Mouse (Mus musculus) embryo, embryonic 9.5 days (tissue): Measurements from ENCODE around the gene Pik3ip1.

Experiments used
- DNase-seq: peaks from one replicate; pipeline ENCODE4 v3.0.0-alpha.2; 2017; ENCODE audit errors: extremely low spot score

Pik3ip1 gene

DNA sequence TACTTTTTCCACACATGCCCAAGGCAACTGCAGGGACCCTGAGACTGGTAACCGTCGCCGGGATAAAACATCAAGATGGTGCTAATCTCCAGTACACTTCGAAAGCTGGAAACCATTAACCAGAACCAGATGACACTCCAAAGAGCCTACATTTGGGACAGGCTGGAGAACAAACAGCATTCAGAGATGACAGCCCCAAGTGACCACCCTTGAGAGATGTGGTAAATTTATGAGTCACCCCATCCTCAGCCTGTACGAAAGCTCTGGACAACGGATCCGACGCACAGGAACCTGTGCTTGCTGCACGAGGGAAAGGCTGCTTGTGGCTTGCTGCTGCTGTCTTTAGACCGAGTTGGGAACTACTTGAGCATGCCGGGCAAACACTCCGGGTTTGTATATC lies 44.5 kb downstream of the Pik3ip1 start:
- peak; percentile 37 for DNase-seq

DNA sequence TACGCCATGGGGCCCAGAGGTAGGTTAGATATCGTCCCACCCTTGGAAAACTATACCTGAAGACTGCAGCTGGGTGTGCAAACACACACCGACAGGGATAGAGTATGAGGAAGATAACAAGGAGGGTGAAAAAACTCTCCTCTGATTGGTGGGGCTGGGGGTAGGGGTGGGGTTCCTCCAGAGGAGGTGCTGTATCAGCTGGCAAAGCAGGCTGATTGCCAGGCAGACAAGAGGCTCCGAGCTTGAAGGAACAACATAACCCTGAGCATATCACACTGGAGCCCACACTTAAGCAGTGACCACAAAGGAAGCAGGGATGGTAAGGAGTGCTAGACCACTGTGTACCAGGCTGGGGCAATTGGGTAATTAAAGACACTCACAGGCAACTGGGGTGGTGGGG lies 49.2 kb downstream of the Pik3ip1 start:
- DNase-seq = no peak

DNA sequence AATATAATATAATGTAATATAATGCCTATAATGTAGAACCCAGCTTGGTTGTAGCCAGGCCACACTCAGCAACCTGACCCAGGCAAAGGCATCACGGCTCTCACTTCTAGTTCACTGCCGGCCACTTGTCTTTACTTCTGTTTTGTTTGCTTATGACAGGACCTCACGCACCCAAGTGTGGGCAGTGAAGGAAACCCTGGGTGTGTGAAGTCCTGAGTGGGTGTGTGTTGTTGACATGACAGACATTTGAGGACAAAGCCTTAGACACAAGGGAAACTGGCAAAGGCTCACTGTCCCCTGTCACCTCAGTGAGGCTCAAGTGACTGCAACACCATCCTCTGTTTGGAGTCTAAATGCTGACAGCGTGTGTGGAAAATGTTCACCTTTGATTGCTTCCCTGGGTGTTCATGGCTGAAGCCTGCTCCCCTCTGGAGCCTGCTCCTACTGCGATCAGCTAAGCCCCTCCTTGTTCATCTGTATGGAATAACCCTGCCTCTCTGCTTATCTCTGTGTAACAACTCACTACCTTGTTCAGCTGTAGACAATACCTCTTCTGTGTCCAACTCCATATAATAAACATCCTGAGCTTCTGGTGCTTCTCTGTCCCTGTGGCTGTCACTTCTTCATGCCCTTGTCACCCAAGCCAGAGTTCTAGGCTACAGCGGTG lies 51.1 kb downstream of the Pik3ip1 start:
- DNase-seq = no peak

DNA sequence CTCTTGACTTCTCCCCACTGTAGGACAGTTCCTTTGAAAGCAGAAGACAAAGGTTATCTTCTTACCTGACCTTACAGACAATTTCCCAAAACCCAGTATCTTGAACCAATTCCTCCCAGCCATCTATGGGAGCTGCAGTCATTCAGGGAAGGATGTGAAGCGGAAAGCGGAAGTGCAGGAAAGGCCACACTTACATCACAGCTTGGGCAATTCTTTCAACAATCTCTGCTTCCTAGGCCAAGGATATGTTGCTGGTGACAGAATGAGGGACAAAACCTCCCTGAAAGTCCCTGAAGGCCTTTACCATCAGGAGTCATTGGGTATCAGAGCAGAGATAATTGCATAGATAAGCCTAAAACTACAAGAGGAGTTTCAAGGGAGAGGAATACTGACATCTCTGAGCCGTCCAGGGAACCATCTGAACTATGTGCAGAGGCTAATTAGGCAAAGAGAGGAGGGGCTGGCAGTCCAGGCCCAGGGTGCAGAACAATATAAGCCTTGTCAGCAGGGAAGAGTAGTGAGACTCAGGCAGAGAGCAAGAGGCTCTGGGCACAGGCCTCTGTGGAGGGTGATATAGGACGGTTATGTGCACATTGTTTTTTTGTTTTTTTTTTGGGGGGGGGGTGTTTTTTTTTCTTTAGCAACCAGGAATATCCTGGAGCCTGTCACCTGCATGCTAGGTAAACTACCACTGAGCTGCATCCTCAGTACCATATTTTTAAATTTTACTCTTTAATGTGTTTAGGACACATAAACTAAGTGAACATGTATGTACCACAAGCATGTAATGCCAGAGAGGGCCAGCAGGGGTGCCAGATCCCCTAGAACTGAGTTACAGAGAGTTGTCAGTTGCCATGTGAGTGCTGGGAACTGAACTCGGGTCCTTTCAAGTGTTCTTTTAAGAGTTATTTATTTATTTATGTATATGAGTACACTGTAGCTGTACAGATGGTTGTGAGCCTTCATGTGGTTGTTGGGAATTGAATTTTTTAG lies 52.7 kb downstream of the Pik3ip1 start:
- no peak for DNase-seq

DNA sequence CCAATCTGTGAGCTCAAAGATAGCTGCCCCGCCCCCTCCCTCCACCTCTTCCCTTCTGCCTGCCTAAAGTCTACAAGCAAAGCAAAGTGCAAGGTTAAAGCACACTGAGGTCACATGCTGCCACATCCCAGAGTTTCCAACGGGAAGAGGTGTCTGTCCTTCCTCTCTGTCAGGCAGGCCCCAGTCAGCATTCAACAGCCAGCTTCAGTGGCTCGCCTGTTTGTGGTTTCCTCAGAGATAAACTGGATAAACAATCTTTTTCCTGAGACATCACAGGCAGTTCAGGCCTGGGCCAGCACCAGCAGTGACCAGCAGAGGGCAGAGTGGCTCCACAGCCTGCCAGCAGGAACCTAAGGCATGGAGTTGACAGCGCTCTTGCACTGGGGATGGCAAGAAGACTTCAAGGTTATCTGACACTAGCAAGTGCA lies 56.8 kb downstream of the Pik3ip1 start:
- peak; percentile 76 for DNase-seq

DNA sequence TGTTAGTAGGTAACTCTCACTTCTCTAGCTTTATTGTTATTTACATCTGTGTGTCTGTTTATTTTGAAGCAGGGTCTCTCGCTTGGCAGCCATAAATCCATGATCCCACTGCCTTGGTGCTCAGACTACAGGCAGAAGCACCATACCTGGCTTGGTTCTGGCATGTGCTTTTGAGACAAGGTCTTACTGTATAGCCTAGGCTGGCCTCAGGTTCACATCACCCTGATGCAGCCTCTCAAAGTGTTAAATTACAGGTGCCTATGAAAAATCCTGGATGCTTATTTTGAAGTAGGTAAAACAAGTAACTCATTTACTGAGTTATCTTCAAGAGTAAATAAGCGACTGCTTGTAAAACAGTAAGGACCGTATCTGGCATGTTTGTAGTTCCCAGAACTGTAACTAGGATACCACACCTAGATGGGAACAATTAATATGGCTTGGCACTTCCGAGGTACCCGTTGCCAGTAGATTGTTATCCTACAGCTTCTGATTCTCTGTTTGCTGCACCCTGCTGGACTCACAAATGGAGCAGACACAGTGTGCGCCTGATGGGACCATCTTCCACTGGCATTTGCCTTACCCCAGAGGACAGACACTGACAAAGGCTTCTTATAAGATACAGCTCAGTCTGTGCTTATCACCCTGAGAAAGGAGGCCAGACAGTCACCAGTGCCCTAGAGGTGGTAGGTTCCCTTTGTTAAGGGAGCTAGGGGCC lies 57.4 kb downstream of the Pik3ip1 start:
- no peak for DNase-seq

DNA sequence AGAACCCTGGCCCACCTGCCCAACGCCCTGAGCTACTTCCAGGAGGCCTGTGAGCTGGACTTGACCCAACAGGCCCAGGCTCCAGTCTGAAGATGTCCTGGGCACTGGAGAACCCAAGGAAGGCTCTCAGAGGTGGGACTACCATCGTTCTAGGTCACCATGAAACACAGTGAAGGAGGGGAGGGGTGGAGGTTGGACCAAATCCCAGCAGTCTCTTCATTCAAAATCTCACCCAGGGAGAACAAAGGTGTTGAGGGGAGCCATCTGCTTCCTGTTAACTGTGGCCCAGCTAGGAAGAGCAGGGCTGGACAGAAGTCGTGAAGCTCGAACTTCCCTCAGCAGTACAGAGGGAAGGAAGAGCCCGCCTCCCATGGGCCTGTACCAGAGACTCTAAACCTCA lies 59.8 kb downstream of the Pik3ip1 start:
- DNase-seq = no peak

DNA sequence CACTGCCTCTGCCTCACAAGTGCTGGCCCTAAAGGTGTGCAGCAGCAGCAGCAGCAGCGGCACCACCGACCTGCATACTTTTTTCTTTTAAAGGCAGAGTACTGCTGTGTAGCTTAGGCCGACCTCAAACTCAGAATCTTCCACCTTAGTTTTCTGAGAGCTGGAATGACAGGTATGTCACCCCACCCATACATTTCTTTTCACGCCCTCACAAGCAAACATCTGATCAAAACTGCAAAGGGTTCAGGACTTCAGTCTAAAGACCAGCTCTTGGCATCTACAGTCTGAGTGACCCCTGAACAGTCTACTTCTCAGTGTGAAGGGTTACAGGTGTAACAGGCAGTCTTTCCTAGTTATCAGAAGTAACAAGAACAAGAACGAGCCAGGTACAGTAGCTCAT lies 60.6 kb downstream of the Pik3ip1 start:
- no peak for DNase-seq

DNA sequence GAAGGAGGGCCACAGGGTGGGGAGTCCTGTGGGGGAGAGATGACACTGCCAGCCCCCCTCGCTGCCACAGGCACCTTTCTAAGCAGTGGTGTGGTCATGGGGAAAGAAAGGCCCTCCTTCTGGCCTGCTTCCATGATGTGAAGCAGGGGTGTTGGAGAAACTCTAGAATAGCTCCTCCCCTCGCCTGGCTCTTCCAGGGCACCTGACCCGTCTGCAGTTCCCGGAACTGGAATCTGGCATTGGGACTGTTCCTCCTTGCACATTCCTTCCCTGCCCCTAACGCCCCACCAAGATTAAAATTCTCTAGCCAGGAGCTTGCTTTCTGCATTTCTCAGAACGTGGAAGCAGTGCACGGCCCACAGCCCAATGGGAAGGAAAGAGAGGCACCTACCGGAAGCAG lies 62.3 kb downstream of the Pik3ip1 start:
- DNase-seq = no peak
